Mouse (Mus musculus): ENCODE data around the gene Selplg. TPM values are rescaled to one million over a fixed set of nuclear protein-coding genes. Genes with fewer than 3 reads are reported as not detected.

The Selplg gene
- polyA plus RNA-seq, 1 experiment = 0.74 TPM

DNA sequence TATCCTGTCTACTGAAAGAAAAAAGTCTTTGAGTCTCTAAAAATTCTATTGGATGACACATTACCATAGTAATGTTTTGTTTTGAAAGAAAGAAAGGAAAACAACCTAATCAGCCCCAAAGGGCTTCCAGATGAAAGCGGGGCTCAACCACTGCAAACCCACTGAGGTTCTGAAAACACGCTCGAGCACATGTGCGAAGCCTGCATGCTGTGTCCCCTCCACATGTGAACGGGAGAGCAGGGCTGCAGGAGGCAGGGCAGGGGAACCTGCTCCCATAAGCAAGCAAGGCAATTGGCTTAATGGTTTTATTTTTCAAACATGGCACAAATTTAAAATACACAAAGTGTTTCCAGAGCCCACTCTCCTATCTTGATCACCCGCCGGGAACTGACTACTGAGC lies 24.2 kb upstream of the Selplg start:
- TF ChIP-seq POLR2A (IDR thresholded peaks at IDR 0.05; ENCODE audit: low read depth, low read length) (no peak), CTCF (IDR thresholded peaks at IDR 0.05; ENCODE audit: borderline replicate concordance, insufficient read depth, low read length) (no peak)
- no peak overlapping the region for H3K4me3 ChIP-seq (ENCODE audit: insufficient read depth, low read length)
- no peak overlapping the region for H3K27ac ChIP-seq (ENCODE audit: insufficient read depth, low read length)
- peaks cover 31% of the 10 kb centered on the region for H3K4me1 ChIP-seq (ENCODE audit: control insufficient read depth, insufficient read depth, low read length)

DNA sequence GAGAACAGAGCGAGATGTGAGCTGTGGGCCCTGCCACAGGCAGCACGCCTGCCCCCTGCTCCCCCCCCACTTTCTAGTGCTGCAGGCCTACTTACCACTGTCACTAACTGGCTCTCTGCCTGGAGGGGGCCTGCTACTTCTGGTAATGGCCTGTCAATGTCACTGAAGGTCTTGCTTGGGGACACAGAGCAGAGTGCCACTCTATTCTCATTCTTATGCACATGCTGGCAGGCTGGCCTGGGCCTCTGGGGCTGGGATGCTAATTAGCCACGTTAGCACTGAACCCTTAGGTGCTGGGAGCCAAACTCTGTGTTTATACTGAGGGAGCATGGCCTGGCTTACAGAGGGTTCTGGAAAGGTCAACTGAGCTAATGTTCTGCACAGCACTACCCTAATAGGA lies 23.3 kb upstream of the Selplg start:
- TF ChIP-seq CTCF (IDR thresholded peaks at IDR 0.05; ENCODE audit: borderline replicate concordance, insufficient read depth, low read length) (no peak), POLR2A (IDR thresholded peaks at IDR 0.05; ENCODE audit: low read depth, low read length) (no peak)
- H3K4me3 ChIP-seq (ENCODE audit: insufficient read depth, low read length) = no peak overlapping the region
- peaks cover 31% of the 10 kb centered on the region for H3K4me1 ChIP-seq (ENCODE audit: control insufficient read depth, insufficient read depth, low read length)
- H3K27ac ChIP-seq (ENCODE audit: insufficient read depth, low read length) = no peak overlapping the region

DNA sequence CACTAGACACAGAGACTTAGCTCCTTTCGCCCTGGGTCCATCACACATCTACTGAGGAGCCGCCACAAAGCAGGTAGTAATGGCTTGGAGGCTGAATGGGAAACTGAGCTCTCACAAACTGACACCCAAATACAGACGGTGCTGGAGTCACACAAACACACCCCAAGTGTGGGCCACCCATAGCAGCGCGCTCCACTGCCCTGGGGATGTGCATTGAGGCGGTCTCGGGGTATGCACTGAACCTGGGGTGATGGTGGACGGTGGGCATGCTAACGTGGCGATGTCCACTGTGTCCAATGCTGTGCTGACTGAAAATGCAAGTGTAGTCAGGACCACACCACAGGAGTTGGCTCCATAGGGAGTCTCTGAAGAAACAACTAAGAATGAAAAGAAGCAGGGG lies 22.7 kb upstream of the Selplg start:
- Histone ChIP-seq H3K4me1 (ENCODE audit: control insufficient read depth, insufficient read depth, low read length) (peaks cover 31% of the 10 kb centered on the region), H3K4me3 (ENCODE audit: insufficient read depth, low read length) (no peak overlapping the region), H3K27ac (ENCODE audit: insufficient read depth, low read length) (no peak overlapping the region)
- TF ChIP-seq CTCF (IDR thresholded peaks at IDR 0.05; ENCODE audit: borderline replicate concordance, insufficient read depth, low read length) (no peak), POLR2A (IDR thresholded peaks at IDR 0.05; ENCODE audit: low read depth, low read length) (no peak)

DNA sequence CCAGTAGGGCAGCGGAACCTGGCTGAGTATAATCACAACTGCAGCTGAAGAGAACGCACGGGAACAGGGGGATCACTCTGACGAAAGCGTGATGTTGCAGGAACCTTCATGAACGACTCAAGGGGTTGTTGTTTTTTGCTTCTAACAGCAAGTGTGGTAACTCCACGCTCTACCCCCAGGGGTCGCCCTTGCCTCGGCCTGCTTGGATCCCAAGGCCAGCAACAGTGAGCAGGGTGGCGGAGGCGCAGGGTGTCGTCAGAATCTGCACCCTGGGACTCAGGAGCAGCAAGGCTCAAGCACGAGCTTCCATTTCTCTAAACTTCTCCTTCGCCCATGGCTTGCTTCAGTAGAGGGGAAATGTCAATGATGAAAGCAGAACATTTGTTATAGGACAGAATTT lies 22.1 kb upstream of the Selplg start:
- peaks cover 28% of the 10 kb centered on the region for H3K4me1 ChIP-seq (ENCODE audit: control insufficient read depth, insufficient read depth, low read length)
- no peak overlapping the region for H3K27ac ChIP-seq (ENCODE audit: insufficient read depth, low read length)
- no peak for TF ChIP-seq POLR2A (IDR thresholded peaks at IDR 0.05; ENCODE audit: low read depth, low read length)
- TF ChIP-seq CTCF (IDR thresholded peaks at IDR 0.05; ENCODE audit: borderline replicate concordance, insufficient read depth, low read length) = peak; percentile 96
- no peak overlapping the region for H3K4me3 ChIP-seq (ENCODE audit: insufficient read depth, low read length)

DNA sequence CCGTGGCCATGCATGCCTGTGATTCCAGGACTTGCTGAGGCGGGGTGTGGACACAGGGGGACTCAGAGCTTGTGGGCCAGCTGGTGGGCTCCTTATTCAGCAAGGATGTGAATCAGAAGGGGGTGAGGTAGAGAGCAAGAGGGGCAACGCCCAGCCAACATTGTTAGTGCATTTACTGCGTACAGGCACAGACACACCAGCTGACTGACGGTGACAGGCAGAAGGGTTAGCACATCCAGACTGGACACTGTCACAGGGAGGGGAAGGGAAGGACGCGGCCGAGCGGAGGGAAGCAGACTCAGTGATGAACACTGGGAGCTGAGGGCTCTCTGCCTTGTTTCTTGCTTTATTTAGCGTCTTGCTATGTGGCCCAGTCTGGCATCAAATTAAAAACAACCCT lies 21.1 kb upstream of the Selplg start:
- Histone ChIP-seq H3K4me3 (ENCODE audit: insufficient read depth, low read length) (no peak overlapping the region), H3K27ac (ENCODE audit: insufficient read depth, low read length) (0 out of 2 replicates have a peak overlapping the region, but pooled peaks have one; percentile 1), H3K4me1 (ENCODE audit: control insufficient read depth, insufficient read depth, low read length) (peaks cover 23% of the 10 kb centered on the region)
- no peak for TF ChIP-seq POLR2A (IDR thresholded peaks at IDR 0.05; ENCODE audit: low read depth, low read length)
- TF ChIP-seq CTCF (IDR thresholded peaks at IDR 0.05; ENCODE audit: borderline replicate concordance, insufficient read depth, low read length) = no peak

DNA sequence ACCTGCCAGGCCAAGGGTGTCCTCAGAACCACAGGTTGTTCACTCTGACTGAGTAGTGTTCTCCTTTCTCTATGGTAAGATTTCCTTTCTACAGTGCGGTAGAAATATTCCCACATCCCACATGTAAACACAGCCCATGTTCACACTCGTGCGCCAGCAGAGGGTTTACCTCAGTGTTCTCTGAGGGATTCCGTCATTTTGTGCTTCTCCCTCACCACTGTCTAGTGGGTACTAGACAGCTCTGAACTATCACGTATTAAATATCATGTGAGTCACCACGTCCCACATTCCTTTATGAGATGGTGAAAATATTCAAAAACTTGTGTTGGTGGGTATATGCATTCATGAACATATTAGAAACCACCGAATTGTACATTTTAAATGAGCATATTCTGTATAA lies 20.0 kb upstream of the Selplg start:
- Histone ChIP-seq H3K4me1 (ENCODE audit: control insufficient read depth, insufficient read depth, low read length) (peaks cover 17% of the 10 kb centered on the region), H3K4me3 (ENCODE audit: insufficient read depth, low read length) (no peak overlapping the region), H3K27ac (ENCODE audit: insufficient read depth, low read length) (no peak overlapping the region)
- TF ChIP-seq CTCF (IDR thresholded peaks at IDR 0.05; ENCODE audit: borderline replicate concordance, insufficient read depth, low read length) (no peak), POLR2A (IDR thresholded peaks at IDR 0.05; ENCODE audit: low read depth, low read length) (no peak)

DNA sequence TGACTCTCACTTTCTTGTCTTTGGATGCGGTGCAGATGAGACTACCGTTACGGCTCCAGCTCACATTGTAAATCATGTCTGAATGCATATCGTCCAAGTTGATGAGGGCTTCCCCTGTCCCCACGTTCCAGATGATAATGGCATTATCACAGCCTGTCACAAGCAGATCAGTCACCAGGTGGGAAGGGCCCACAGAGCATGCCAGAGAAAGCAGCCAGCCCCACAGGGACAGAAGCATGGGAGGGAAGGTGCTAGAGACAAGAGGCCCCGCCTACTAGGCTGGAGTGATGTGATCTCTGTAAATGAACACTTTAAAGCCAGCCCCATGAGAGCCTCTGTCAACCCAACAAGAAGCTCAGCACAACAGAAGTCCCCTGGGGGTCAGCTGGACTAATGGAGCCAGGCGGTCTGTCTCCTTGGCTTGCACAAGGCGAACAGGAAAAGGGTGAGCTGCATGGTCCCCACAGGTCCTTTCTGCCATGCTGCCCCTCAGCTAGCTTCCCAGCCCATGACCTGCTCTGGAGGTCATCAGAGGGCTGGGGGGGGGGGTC lies 18.3 kb upstream of the Selplg start:
- peaks cover 3% of the 10 kb centered on the region; the same call in 1 of the 2 replicates for H3K4me1 ChIP-seq (ENCODE audit: control insufficient read depth, insufficient read depth, low read length)
- TF ChIP-seq POLR2A (IDR thresholded peaks at IDR 0.05; ENCODE audit: low read depth, low read length) (no peak), CTCF (IDR thresholded peaks at IDR 0.05; ENCODE audit: borderline replicate concordance, insufficient read depth, low read length) (no peak)
- no peak overlapping the region for H3K27ac ChIP-seq (ENCODE audit: insufficient read depth, low read length)
- no peak overlapping the region for H3K4me3 ChIP-seq (ENCODE audit: insufficient read depth, low read length)

DNA sequence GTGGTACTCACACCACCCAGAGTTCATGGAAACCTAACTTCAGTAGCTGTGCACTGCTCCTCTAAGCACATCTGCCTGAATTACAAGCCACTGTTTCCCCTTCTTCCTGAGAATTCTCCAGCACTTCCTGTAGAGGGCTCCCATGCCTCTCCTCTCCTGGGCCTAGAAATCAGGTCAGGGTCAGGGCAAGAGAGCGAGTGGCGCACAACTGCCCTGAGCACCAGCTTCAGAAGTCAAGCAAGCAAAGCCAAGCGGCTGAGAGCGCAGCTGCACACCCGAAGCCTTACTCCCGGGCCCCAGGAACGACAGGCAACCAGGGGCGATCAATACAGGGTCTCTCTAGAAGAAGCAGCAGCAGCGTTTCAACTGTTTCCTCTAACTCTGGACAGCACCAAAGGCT lies 15.2 kb upstream of the Selplg start:
- no peak overlapping the region for H3K27ac ChIP-seq (ENCODE audit: insufficient read depth, low read length)
- H3K4me1 ChIP-seq (ENCODE audit: control insufficient read depth, insufficient read depth, low read length) = no peaks in the 10 kb centered on the region
- H3K4me3 ChIP-seq (ENCODE audit: insufficient read depth, low read length) = no peak overlapping the region

DNA sequence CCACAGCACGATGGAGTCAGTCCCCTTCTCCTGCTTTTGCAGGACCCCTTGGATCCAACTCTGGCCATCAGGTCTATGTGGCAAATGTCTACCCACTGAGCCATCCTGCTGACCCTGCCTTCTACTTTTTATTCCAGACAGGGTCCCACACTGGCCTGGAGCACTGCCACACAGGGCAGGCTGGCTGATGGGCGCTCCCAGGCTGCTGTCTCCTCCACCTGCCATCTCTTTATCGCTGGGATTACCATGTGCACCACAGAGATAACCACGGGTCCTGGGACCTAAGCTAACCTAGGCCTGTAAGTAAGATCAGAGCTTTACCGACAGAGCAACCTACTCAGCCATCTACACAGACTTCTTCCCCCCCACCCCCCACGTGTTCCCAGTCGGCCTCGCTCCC lies 14.2 kb upstream of the Selplg start:
- H3K4me1 ChIP-seq (ENCODE audit: control insufficient read depth, insufficient read depth, low read length) = no peaks in the 10 kb centered on the region

More for the DNA sequence above, 15.2 kb upstream of the Selplg start:
- TF ChIP-seq CTCF (IDR thresholded peaks at IDR 0.05; ENCODE audit: borderline replicate concordance, insufficient read depth, low read length) (no peak), POLR2A (IDR thresholded peaks at IDR 0.05; ENCODE audit: low read depth, low read length) (no peak)

DNA sequence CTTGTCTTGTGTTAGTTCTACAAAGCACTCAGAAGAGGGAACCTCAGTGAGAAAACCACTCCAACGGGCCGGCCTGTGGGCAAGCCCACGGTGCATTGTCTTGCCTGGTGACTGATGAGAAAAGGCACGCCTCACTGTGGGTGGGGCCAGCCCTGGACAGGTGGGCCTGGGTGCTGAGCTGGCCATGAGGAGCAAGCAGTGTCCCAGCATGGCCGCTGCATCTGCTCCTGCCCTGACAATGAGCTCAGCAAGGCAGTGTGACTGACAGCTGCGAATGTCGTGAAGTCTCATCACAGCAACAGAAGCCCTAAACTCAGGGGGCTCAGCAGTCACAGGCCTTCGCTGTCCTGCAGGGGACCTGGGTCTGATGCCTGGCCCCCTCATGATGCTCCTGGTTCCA lies 13.2 kb upstream of the Selplg start:
- Histone ChIP-seq H3K27ac (ENCODE audit: insufficient read depth, low read length) (no peak overlapping the region), H3K4me1 (ENCODE audit: control insufficient read depth, insufficient read depth, low read length) (no peaks in the 10 kb centered on the region), H3K4me3 (ENCODE audit: insufficient read depth, low read length) (no peak overlapping the region)
- TF ChIP-seq CTCF (IDR thresholded peaks at IDR 0.05; ENCODE audit: borderline replicate concordance, insufficient read depth, low read length) (no peak), POLR2A (IDR thresholded peaks at IDR 0.05; ENCODE audit: low read depth, low read length) (no peak)

More for the DNA sequence above, 14.2 kb upstream of the Selplg start:
- no peak overlapping the region for H3K4me3 ChIP-seq (ENCODE audit: insufficient read depth, low read length)
- H3K27ac ChIP-seq (ENCODE audit: insufficient read depth, low read length) = no peak overlapping the region
- TF ChIP-seq CTCF (IDR thresholded peaks at IDR 0.05; ENCODE audit: borderline replicate concordance, insufficient read depth, low read length) (no peak), POLR2A (IDR thresholded peaks at IDR 0.05; ENCODE audit: low read depth, low read length) (no peak)

All from embryonic fibroblast, embryonic 13.5 days (primary cell).